Mouse (Mus musculus) stomach, embryonic 16.5 days (tissue): ENCODE measurements around the gene Chchd6. TPM values are rescaled to one million over a fixed set of nuclear protein-coding genes. Genes with fewer than 3 reads are reported as not detected.

Source experiments
- polyA plus RNA-seq: library from polyadenylated mRNA; unstranded; fragments of >200 nt; fragmentation: Nextera tagmentation; extraction: Ambion mirVana; gene quantifications from 2 replicates; pipeline ENCODE4 v1.2.1, GENCODE M21; 2015

Gene Chchd6
- polyA plus RNA-seq, 1 experiment from 2014 or later = 38.0 TPM

Other genes starting within 250 kb of the Chchd6 start
- 9.3 and 10.0 TPM in 2 replicates for gene Plxna1, start 233.0 kb downstream of the Chchd6 start, polyA plus RNA-seq
- 6.6 and 8.0 TPM in 2 replicates for gene Txnrd3, start 48.3 kb upstream of the Chchd6 start, polyA plus RNA-seq
- not detected in 2 replicates for gene Vmn1r40, start 111.9 kb upstream of the Chchd6 start, polyA plus RNA-seq
- gene Vmn1r41, start 145.1 kb upstream of the Chchd6 start, polyA plus RNA-seq = not detected in 2 replicates